Mouse (Mus musculus): ENCODE results near the gene Lpar2. TPM values are rescaled to one million over a fixed set of nuclear protein-coding genes. Genes with fewer than 3 reads are reported as not detected.

The Lpar2 gene
- polyA plus RNA-seq, 1 experiment = 3.5 TPM

GRCm38 (mm10) chr8:69793666-69794065, 28.6 kb upstream of the Lpar2 start:
- no peak for TF ChIP-seq POLR2A (IDR thresholded peaks at IDR 0.05; ENCODE audit: borderline replicate concordance, extremely low read depth, low read depth, low read length)
- TF ChIP-seq CTCF (IDR thresholded peaks at IDR 0.05; ENCODE audit: insufficient read depth, low read length) = no peak
- 87% methylated on average over 4 of the region's 4 CpGs for WGBS
- peaks cover 3% of the 10 kb centered on the region; the same call in 1 of the 2 replicates for H3K4me1 ChIP-seq (ENCODE audit: control insufficient read depth, insufficient read depth, low read length)
- H3K4me3 ChIP-seq (replicated peaks; ENCODE audit: extremely low read depth, low read depth, low read length) = no peak overlapping the region
- no peak for DNase-seq

DNA sequence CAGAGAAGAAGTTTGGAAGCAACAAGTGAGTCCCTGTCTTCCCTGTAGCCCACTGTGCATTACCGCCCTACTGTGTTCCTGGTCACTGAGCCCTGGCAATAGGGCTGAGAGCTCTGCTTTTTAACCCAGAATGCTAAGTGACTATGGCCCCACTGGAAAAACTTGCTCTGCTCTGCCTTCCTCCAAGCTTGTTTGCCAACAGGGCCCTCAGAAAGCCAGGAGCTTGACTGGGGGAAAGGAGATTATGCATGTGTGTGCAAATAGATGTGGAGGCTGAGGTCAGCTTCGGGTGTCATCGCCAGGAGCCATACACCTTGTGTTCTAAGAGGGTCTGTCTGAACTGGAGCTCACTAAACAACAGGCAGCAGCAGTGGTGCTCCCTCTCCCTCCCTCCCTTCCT, 28.1 kb upstream of the Lpar2 start:
- TF ChIP-seq CTCF (IDR thresholded peaks at IDR 0.05; ENCODE audit: insufficient read depth, low read length) (no peak), POLR2A (IDR thresholded peaks at IDR 0.05; ENCODE audit: borderline replicate concordance, extremely low read depth, low read depth, low read length) (no peak)
- Histone ChIP-seq H3K4me3 (replicated peaks; ENCODE audit: extremely low read depth, low read depth, low read length) (no peak overlapping the region), H3K4me1 (ENCODE audit: control insufficient read depth, insufficient read depth, low read length) (peaks cover 3% of the 10 kb centered on the region; the same call in 1 of the 2 replicates)
- no peak for DNase-seq
- 87% methylated on average over 3 of the region's 3 CpGs for WGBS

GRCm38 (mm10) chr8:69794901-69795300, 27.3 kb upstream of the Lpar2 start:
- no peak for DNase-seq
- TF ChIP-seq CTCF (IDR thresholded peaks at IDR 0.05; ENCODE audit: insufficient read depth, low read length) = no peak
- TF ChIP-seq POLR2A (IDR thresholded peaks at IDR 0.05; ENCODE audit: borderline replicate concordance, extremely low read depth, low read depth, low read length) = no peak
- 94% methylated on average over 6 of the region's 6 CpGs for WGBS
- Histone ChIP-seq H3K4me3 (replicated peaks; ENCODE audit: extremely low read depth, low read depth, low read length) (no peak overlapping the region), H3K4me1 (ENCODE audit: control insufficient read depth, insufficient read depth, low read length) (peaks cover 3% of the 10 kb centered on the region; the same call in 1 of the 2 replicates)

DNA sequence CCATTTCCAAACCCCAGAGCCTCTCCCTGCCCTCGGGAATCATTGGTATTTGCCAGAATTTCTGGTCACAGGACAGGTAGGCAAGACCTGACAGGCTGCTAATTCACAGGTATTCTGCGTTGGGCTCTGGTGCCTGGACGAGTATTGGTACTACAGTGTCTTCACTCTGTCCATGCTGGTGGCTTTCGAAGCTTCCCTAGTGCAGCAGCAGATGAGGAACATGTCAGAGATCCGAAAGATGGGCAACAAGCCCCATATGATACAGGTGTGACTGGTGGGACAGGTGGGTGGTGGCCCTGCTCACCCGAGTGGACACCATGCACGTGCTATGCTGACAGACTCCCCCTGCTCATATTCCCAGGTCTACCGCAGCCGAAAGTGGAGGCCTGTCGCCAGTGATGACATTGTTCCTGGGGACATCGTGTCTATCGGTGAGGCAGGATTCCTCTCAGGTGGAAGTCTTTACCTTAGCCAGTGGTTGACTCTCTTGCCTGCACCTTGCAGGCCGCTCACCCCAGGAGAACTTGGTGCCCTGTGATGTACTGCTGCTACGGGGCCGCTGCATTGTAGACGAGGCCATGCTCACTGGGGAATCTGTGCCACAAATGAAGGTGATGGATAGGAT, 25.4 kb upstream of the Lpar2 start:
- 94% methylated on average over 16 of the region's 16 CpGs for WGBS
- Histone ChIP-seq H3K4me1 (ENCODE audit: control insufficient read depth, insufficient read depth, low read length) (peaks cover 3% of the 10 kb centered on the region; the same call in 1 of the 2 replicates), H3K4me3 (replicated peaks; ENCODE audit: extremely low read depth, low read depth, low read length) (no peak overlapping the region)
- no peak for DNase-seq
- TF ChIP-seq CTCF (IDR thresholded peaks at IDR 0.05; ENCODE audit: insufficient read depth, low read length) (no peak), POLR2A (IDR thresholded peaks at IDR 0.05; ENCODE audit: borderline replicate concordance, extremely low read depth, low read depth, low read length) (no peak)

DNA sequence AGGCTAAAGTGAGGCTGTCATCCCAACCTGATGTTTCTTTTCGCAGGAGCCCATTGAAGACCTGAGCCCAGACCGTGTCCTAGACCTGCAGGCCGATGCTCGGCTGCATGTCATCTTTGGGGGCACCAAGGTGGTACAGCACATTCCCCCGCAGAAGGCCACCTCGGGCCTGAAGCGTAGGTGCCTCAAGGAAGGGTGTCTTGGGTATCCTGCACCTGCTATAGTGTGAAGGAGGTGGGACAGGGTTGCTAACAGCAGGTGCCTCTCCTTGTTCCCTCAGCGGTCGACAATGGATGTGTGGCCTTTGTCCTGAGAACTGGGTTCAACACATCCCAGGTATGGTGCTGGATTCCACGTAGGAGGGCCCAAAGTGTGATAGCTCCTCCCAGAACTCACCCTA, 24.6 kb upstream of the Lpar2 start:
- TF ChIP-seq POLR2A (IDR thresholded peaks at IDR 0.05; ENCODE audit: borderline replicate concordance, extremely low read depth, low read depth, low read length) (no peak), CTCF (IDR thresholded peaks at IDR 0.05; ENCODE audit: insufficient read depth, low read length) (no peak)
- H3K4me3 ChIP-seq (replicated peaks; ENCODE audit: extremely low read depth, low read depth, low read length) = no peak overlapping the region
- peak; percentile 1 for DNase-seq
- WGBS = 95% methylated on average over 10 of the region's 10 CpGs
- H3K4me1 ChIP-seq (ENCODE audit: control insufficient read depth, insufficient read depth, low read length) = no peaks in the 10 kb centered on the region

GRCm38 (mm10) chr8:69799261-69799660, 23.0 kb upstream of the Lpar2 start:
- 92% methylated on average over 8 of the region's 8 CpGs for WGBS

DNA sequence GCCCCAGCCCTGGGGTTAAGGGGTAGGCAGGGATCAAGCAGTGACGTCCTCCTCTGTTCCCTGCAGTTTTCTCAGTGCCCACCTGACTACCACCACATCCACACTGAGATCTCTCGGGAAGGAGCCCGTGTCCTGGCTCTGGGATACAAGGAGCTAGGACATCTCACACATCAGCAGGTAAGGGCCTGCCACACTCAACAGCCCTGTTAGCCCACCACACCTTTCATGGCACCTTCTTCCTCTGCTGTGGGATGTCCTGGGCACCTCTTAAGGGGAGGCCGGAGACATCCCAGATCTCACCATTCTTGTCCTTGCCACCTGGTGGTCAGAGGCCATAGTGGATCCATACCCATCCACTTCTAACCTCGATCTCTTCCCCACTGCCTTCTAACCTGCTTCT, 22.3 kb upstream of the Lpar2 start:
- DNase-seq = no peak
- Histone ChIP-seq H3K4me1 (ENCODE audit: control insufficient read depth, insufficient read depth, low read length) (no peaks in the 10 kb centered on the region), H3K4me3 (replicated peaks; ENCODE audit: extremely low read depth, low read depth, low read length) (no peak overlapping the region)
- 89% methylated on average over 5 of the region's 5 CpGs for WGBS
- TF ChIP-seq CTCF (IDR thresholded peaks at IDR 0.05; ENCODE audit: insufficient read depth, low read length) (no peak), POLR2A (IDR thresholded peaks at IDR 0.05; ENCODE audit: borderline replicate concordance, extremely low read depth, low read depth, low read length) (no peak)

More at GRCm38 (mm10) chr8:69799261-69799660, 23.0 kb upstream of the Lpar2 start:
- Histone ChIP-seq H3K4me3 (replicated peaks; ENCODE audit: extremely low read depth, low read depth, low read length) (no peak overlapping the region), H3K4me1 (ENCODE audit: control insufficient read depth, insufficient read depth, low read length) (no peaks in the 10 kb centered on the region)
- no peak for DNase-seq
- no peak for TF ChIP-seq CTCF (IDR thresholded peaks at IDR 0.05; ENCODE audit: insufficient read depth, low read length)
- TF ChIP-seq POLR2A (IDR thresholded peaks at IDR 0.05; ENCODE audit: borderline replicate concordance, extremely low read depth, low read depth, low read length) = no peak

GRCm38 (mm10) chr8:69801796-69802195, 20.4 kb upstream of the Lpar2 start:
- 91% methylated on average over 4 of the region's 4 CpGs for WGBS
- no peaks in the 10 kb centered on the region for H3K4me1 ChIP-seq (ENCODE audit: control insufficient read depth, insufficient read depth, low read length)
- H3K4me3 ChIP-seq (replicated peaks; ENCODE audit: extremely low read depth, low read depth, low read length) = no peak overlapping the region
- no peak for TF ChIP-seq CTCF (IDR thresholded peaks at IDR 0.05; ENCODE audit: insufficient read depth, low read length)
- DNase-seq = no peak

GRCm38 (mm10) chr8:69802216-69802615, 20.0 kb upstream of the Lpar2 start:
- no peak for DNase-seq
- Histone ChIP-seq H3K4me3 (replicated peaks; ENCODE audit: extremely low read depth, low read depth, low read length) (no peak overlapping the region), H3K4me1 (ENCODE audit: control insufficient read depth, insufficient read depth, low read length) (no peaks in the 10 kb centered on the region)
- TF ChIP-seq POLR2A (IDR thresholded peaks at IDR 0.05; ENCODE audit: borderline replicate concordance, extremely low read depth, low read depth, low read length) = no peak
- no peak for TF ChIP-seq CTCF (IDR thresholded peaks at IDR 0.05; ENCODE audit: insufficient read depth, low read length)

- TF ChIP-seq CTCF (IDR thresholded peaks at IDR 0.05; ENCODE audit: insufficient read depth, low read length) = no peak
- no peak for TF ChIP-seq POLR2A (IDR thresholded peaks at IDR 0.05; ENCODE audit: borderline replicate concordance, extremely low read depth, low read depth, low read length)
- no peak for DNase-seq
- Histone ChIP-seq H3K4me3 (replicated peaks; ENCODE audit: extremely low read depth, low read depth, low read length) (no peak overlapping the region), H3K4me1 (ENCODE audit: control insufficient read depth, insufficient read depth, low read length) (0 out of 2 replicates have a peak, but pooled peaks cover 2% of the 10 kb centered on the region)
- 91% methylated on average over 7 of the region's 7 CpGs for WGBS
Observed at GRCm38 (mm10) chr8:69803366-69803765, 18.9 kb upstream of the Lpar2 start.
